Comparison of ENCODE assay signal across 8 mouse cellular contexts in the genomic region with DNA sequence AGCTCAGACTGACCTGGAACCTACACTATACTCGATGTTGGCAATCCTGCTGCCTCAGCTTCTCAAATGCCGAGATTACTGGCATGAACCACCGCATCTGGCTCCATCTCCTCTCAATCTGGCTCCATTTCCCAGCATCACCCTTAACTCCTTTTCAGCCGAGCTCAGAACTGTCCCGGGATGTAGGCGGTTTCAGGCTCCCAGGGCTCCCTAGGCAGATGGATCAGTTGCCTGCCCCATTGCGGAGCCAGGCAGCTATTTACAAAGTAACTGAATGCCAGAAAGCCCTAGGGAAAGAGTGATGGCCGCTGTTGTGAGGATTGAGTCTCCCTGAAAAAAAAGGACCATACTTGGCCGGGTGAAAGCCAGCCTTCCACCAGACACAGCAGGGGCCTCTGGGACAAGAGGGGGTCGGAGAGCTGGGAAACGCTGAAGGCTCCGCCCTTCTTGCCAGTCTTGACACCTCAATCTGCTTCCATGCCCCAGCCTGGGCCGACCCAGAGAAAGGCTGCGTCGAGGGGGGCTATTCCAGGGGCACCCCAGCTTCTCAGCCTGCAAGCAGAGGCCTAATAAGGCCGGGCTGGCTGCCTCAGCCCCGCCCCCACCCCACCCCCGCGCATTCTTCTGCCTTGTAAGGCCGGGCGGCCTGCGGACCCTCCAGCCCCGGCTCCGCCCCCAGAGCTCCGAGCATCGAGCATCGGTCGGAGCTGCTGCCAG. TPM values are rescaled to one million over a fixed set of nuclear protein-coding genes. Genes with fewer than 3 reads are reported as not detected.
DNase-seq lines count a peak whose midpoint lies in the region; ATAC-seq and TF ChIP-seq lines count a peak whose summit lies in the region.

A gene (plus strand): TSS at position 683 of the 717 bp plus-strand sequence.

- ATAC-seq in megakaryocyte, adult 5-6 weeks (ENCODE audit: poor library complexity, severe bottlenecking), result no peak
- ATAC-seq in embryonic facial prominence, embryonic 11.5 days (replicated peaks; ENCODE audit: insufficient number of reproducible peaks, low FRiP score, low TSS enrichment, low read depth), result peak; percentile 84
- peak; percentile 80 for ATAC-seq in kidney, postnatal 0 days (replicated peaks; ENCODE audit: low FRiP score, low read depth)

- H3K9ac ChIP-seq in embryonic facial prominence, embryonic 11.5 days (replicated peaks; ENCODE audit: low read length), result peak within 1 kb of the TSS; percentile 64
- H3K9ac ChIP-seq in kidney, postnatal 0 days (ENCODE audit: low read depth, low read length), result peak within 1 kb of the TSS; percentile 53

- H3K4me1 ChIP-seq in megakaryocyte, embryonic 14.5 days, result peaks cover 75% of the 10 kb centered on the region
- H3K4me1 ChIP-seq in embryonic facial prominence, embryonic 11.5 days (ENCODE audit: control insufficient read depth, insufficient read depth, low read length), result peaks cover 2% of the 10 kb centered on the region
- peaks cover 53% of the 10 kb centered on the region for H3K4me1 ChIP-seq in heart, embryonic 10.5 days
- peaks cover 13% of the 10 kb centered on the region for H3K4me1 ChIP-seq in kidney, postnatal 0 days (replicated peaks; ENCODE audit: insufficient read depth, low read length)
- peaks cover 3% of the 10 kb centered on the region; the same call in 1 of the 2 replicates for H3K4me1 ChIP-seq in lung, adult 2 months (ENCODE audit: control insufficient read depth, insufficient read depth, low read length)

- H3K36me3 ChIP-seq in megakaryocyte, embryonic 14.5 days (replicated peaks; ENCODE audit: low read length), result peaks cover under 1% of the 10 kb centered on the region
- no peaks in the 10 kb centered on the region for H3K36me3 ChIP-seq in embryonic facial prominence, embryonic 11.5 days (replicated peaks; ENCODE audit: control insufficient read depth, insufficient read depth, low read depth, low read length)
- H3K36me3 ChIP-seq in heart, embryonic 10.5 days, result peaks cover 16% of the 10 kb centered on the region
- H3K36me3 ChIP-seq in kidney, postnatal 0 days (ENCODE audit: insufficient read depth, low read length), result no peaks in the 10 kb centered on the region

- peak within 1 kb of the TSS; percentile 86 for H3K4me3 ChIP-seq in megakaryocyte, embryonic 14.5 days (replicated peaks)
- H3K4me3 ChIP-seq in embryonic facial prominence, embryonic 11.5 days (ENCODE audit: low read depth, low read length), result peak within 1 kb of the TSS; percentile 33
- H3K4me3 ChIP-seq in heart, embryonic 10.5 days, result peak within 1 kb of the TSS; percentile 69
- H3K4me3 ChIP-seq in kidney, postnatal 0 days (replicated peaks; ENCODE audit: low read depth, low read length), result peak within 1 kb of the TSS; percentile 35
- H3K4me3 ChIP-seq in lung, adult 2 months (replicated peaks; ENCODE audit: extremely low read depth, low read depth, low read length), result peak within 1 kb of the TSS; percentile 39

- peak within 1 kb of the TSS; percentile 75 for H3K4me2 ChIP-seq in embryonic facial prominence, embryonic 11.5 days (ENCODE audit: low read depth, low read length)
- peak within 1 kb of the TSS; percentile 52 for H3K4me2 ChIP-seq in kidney, postnatal 0 days (ENCODE audit: low read length)

- WGBS in embryonic facial prominence, embryonic 11.5 days, result 2% methylated on average over 28 of the region's 28 CpGs
- WGBS in heart, embryonic 10.5 days, result 3% methylated on average over 27 of the region's 28 CpGs
- WGBS in kidney, postnatal 0 days, result 4% methylated on average over 28 of the region's 28 CpGs
- WGBS in lung, adult 2 months, result 13% methylated on average over 28 of the region's 28 CpGs

- H3K9me3 ChIP-seq in megakaryocyte, embryonic 14.5 days, result no peaks in the 10 kb centered on the region
- no peaks in the 10 kb centered on the region for H3K9me3 ChIP-seq in embryonic facial prominence, embryonic 11.5 days (replicated peaks; ENCODE audit: control insufficient read depth, low read length)
- H3K9me3 ChIP-seq in heart, embryonic 10.5 days, result no peaks in the 10 kb centered on the region
- H3K9me3 ChIP-seq in kidney, postnatal 0 days (replicated peaks; ENCODE audit: low read length), result no peaks in the 10 kb centered on the region

- DNase-seq in embryonic facial prominence, embryonic 11.5 days (ENCODE audit: low spot score), result peak; percentile 86
- DNase-seq in heart, embryonic 10.5 days (ENCODE audit: low spot score), result peak; percentile 96
- peak; percentile 87 for DNase-seq in kidney, postnatal 0 days (ENCODE audit: low spot score)
- peak; percentile 22 for DNase-seq in lung, adult 2 months
- peak; percentile 73 for DNase-seq in retina, embryonic 14.5 days (ENCODE audit: low spot score)
- DNase-seq in natural killer cell, adult 2 months (ENCODE audit: low spot score in 2 of 2), result no peak

- H3K27me3 ChIP-seq in megakaryocyte, embryonic 14.5 days (replicated peaks), result peaks cover 32% of the 10 kb centered on the region
- H3K27me3 ChIP-seq in embryonic facial prominence, embryonic 11.5 days (ENCODE audit: control insufficient read depth, insufficient read depth, low read length), result 0 out of 2 replicates have a peak, but pooled peaks cover 3% of the 10 kb centered on the region
- H3K27me3 ChIP-seq in heart, embryonic 10.5 days (ENCODE audit: insufficient read depth, poor library complexity, severe bottlenecking), result peaks cover 5% of the 10 kb centered on the region; the same call in 1 of the 2 replicates
- no peaks in the 10 kb centered on the region for H3K27me3 ChIP-seq in kidney, postnatal 0 days (ENCODE audit: insufficient read depth, low read length)

- 0 out of 2 replicates have a peak, but pooled peaks have one; percentile 18 for TF ChIP-seq POLR2A in lung, adult 2 months (IDR thresholded peaks at IDR 0.05; ENCODE audit: borderline replicate concordance, extremely low read depth, low read depth, low read length)

- H3K27ac ChIP-seq in embryonic facial prominence, embryonic 11.5 days (replicated peaks; ENCODE audit: low read depth, low read length), result peak within 1 kb of the TSS; percentile 48
- peak within 1 kb of the TSS; percentile 95 for H3K27ac ChIP-seq in heart, embryonic 10.5 days
- H3K27ac ChIP-seq in kidney, postnatal 0 days, result peak within 1 kb of the TSS; percentile 88

- TF ChIP-seq CTCF in kidney, postnatal 0 days (IDR thresholded peaks at IDR 0.05; ENCODE audit: low read depth), result no peak
- TF ChIP-seq CTCF in lung, adult 2 months (IDR thresholded peaks at IDR 0.05; ENCODE audit: insufficient read depth, low read length), result no peak

RNA-seq across cellular contexts. Expression of the gene that starts here (rescaled TPM):
- polyA plus RNA-seq in megakaryocyte, embryonic 14.5 days (2012; ENCODE audit: insufficient read depth, low replicate concordance), result 143 and 182 TPM in 2 replicates
- not detected in 2 replicates for total RNA-seq in megakaryocyte, adult 5-6 weeks (2015)
- not detected in 2 replicates for total RNA-seq in megakaryocyte, adult 5-6 weeks (2017)
- polyA plus RNA-seq in embryonic facial prominence, embryonic 11.5 days (2014; fragmentation: Nextera tagmentation; extraction: Ambion mirVana), result 128 and 151 TPM in 2 replicates
- 1,471 and 1,998 TPM in 2 replicates for polyA plus RNA-seq in heart, embryonic 10.5 days (2016; fragmentation: Nextera tagmentation; extraction: Ambion mirVana)
- 449 and 494 TPM in 2 replicates for polyA plus RNA-seq in kidney, postnatal 0 days (2015; fragmentation: Nextera tagmentation; extraction: Ambion mirVana)
- 174 and 258 TPM in 2 replicates for polyA plus RNA-seq in lung, adult 2 months (2012; rRNA removed)

Comparison
In these comparisons a context has a peak if more than half of its experiments do, and no peak if none do; other contexts are left out.
1. H3K4me3 ChIP-seq: peak in every context shown above with its lines; median percentile 86 in megakaryocyte, embryonic 14.5 days; 69 in heart, embryonic 10.5 days; 39 in lung, adult 2 months; 35 in kidney, postnatal 0 days; 33 in embryonic facial prominence, embryonic 11.5 days.
2. DNase-seq: peak in embryonic facial prominence, embryonic 11.5 days (single experiment), heart, embryonic 10.5 days (single experiment), kidney, postnatal 0 days (single experiment), lung, adult 2 months (single experiment) and retina, embryonic 14.5 days (single experiment); none in natural killer cell, adult 2 months (0 of 2).
3. Peak in every context shown above with its lines, with median percentiles within 50 percentile points of each other: H3K27ac ChIP-seq.